Mouse (Mus musculus): ENCODE data around the gene Garnl3. TPM values are rescaled to one million over a fixed set of nuclear protein-coding genes. Genes with fewer than 3 reads are reported as not detected.

Gene Garnl3
- polyA plus RNA-seq, 1 experiment = 124 TPM

DNA sequence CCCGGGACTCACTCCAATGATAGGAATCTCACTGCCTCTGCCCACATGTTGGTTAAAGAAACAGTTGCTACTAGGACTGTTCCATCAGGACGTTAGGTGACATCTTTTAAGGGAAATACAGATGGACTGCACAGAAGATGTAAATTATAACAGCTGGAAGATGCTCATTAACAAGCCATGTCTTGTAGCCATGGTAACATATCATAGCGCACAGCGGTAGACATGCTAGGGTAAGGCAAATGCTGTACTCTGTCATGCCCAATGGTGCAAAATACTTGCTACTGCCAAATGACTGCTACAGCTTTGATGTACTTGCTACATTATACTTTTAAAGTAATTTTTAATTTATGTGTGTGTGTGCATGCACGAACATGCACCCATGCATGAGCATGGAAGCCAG, 154.3 kb downstream of the Garnl3 start:
- Histone ChIP-seq H3K4me3 (ENCODE audit: insufficient read depth, low read length) (no peak overlapping the region), H3K27ac (ENCODE audit: insufficient read depth, low read length) (no peak overlapping the region), H3K4me1 (ENCODE audit: control insufficient read depth, insufficient read depth, low read length) (peaks cover 7% of the 10 kb centered on the region; the same call in 1 of the 2 replicates)
- TF ChIP-seq CTCF (IDR thresholded peaks at IDR 0.05; ENCODE audit: extremely low read depth, insufficient read depth, low read length) (no peak), POLR2A (IDR thresholded peaks at IDR 0.05; ENCODE audit: extremely low read depth, insufficient read depth, low read length) (no peak)

DNA sequence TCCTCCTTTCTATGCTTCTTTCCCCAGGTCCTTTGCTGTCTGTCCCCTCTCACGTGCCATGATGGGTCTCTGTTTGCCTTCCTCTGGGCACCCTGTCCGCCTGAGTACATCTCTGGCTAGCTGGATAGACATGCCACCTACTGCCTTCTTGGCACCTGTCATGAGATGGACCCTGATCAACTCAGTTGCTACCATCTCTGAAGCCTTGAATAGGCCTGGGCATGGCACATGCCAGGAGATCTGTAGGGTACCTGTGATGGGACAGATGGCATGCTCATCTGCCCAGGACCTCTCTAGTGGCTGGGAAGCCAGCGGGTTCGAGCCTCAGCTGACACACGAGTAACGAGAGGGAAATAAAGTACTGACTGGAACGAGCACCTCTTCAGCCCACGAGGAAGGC, 157.2 kb downstream of the Garnl3 start:
- no peak overlapping the region for H3K27ac ChIP-seq (ENCODE audit: insufficient read depth, low read length)
- TF ChIP-seq POLR2A (IDR thresholded peaks at IDR 0.05; ENCODE audit: extremely low read depth, insufficient read depth, low read length) (no peak), CTCF (IDR thresholded peaks at IDR 0.05; ENCODE audit: extremely low read depth, insufficient read depth, low read length) (no peak)
- H3K4me1 ChIP-seq (ENCODE audit: control insufficient read depth, insufficient read depth, low read length) = peaks cover 1% of the 10 kb centered on the region; the same call in 1 of the 2 replicates
- H3K4me3 ChIP-seq (ENCODE audit: insufficient read depth, low read length) = no peak overlapping the region

DNA sequence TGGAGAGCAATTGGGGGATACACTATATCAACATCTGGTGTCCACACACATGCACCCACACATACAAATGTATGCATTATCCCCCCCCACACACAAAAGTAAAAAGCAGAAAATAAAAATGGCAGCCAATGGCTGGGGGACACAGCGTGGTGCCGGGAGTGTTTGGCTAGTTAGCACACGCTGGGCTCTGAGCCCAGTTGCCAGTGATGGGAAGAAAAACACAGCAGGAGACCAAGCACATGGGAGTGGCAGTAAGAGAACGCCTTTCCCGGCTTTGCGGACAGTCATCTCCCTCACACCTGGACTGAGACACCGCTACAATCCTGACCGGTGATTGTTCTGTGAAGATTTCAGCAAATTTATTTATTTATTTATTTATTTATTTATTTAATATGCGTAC, 160.2 kb downstream of the Garnl3 start:
- Histone ChIP-seq H3K4me1 (ENCODE audit: control insufficient read depth, insufficient read depth, low read length) (0 out of 2 replicates have a peak, but pooled peaks cover 1% of the 10 kb centered on the region), H3K27ac (ENCODE audit: insufficient read depth, low read length) (no peak overlapping the region), H3K4me3 (ENCODE audit: insufficient read depth, low read length) (no peak overlapping the region)
- TF ChIP-seq POLR2A (IDR thresholded peaks at IDR 0.05; ENCODE audit: extremely low read depth, insufficient read depth, low read length) = no peak
- TF ChIP-seq CTCF (IDR thresholded peaks at IDR 0.05; ENCODE audit: extremely low read depth, insufficient read depth, low read length) = no peak

DNA sequence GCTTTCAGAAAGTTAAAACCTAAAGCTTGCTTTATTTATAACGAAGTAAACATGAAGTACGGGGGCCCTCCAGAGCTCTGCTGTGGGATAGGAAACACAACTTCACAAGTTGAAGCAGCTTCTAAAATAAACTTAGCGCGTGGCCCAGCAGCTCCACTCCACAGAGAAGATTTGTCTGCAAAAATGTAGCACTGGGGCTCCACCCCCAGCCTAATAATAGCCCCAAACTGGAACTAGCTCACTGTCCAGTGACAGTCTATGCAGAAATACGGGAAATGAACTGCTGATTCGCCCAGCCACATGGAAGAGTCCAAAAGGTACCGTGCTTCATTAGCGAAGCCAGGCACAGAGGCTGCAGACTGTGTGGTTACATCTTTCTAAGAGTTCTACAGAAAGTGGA, 162.1 kb downstream of the Garnl3 start:
- Histone ChIP-seq H3K4me1 (ENCODE audit: control insufficient read depth, insufficient read depth, low read length) (0 out of 2 replicates have a peak, but pooled peaks cover 1% of the 10 kb centered on the region), H3K4me3 (ENCODE audit: insufficient read depth, low read length) (no peak overlapping the region), H3K27ac (ENCODE audit: insufficient read depth, low read length) (no peak overlapping the region)
- TF ChIP-seq POLR2A (IDR thresholded peaks at IDR 0.05; ENCODE audit: extremely low read depth, insufficient read depth, low read length) = 0 out of 2 replicates have a peak, but pooled peaks have one; percentile 32
- no peak for TF ChIP-seq CTCF (IDR thresholded peaks at IDR 0.05; ENCODE audit: extremely low read depth, insufficient read depth, low read length)

DNA sequence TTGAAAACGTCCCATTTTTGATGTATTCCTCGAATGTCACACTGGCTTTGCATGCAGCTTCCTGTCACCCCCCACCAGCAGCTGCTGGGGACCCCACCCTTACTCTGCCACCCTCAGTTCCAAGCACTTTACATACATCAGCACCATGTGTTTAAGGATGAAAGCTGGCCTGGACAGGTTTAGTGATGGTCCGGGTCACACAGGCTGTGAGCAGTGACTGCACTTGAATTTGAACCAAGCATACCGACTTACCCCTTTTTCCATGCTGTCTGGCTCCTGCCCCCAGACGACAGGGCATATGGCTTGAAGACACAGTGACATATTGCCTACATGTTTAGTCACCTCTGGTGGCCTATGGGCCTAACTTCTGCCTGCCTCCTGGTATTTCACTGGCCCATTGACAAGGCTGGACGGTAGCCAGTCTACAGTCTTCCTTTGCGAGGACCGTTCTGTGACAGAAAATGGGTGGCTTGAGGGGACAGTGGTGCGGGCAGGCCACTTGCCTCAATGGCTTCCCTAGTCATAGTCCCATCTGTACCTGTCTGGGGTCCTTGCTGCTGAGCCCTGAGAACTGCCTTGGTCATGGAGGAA, 163.3 kb downstream of the Garnl3 start:
- H3K27ac ChIP-seq (ENCODE audit: insufficient read depth, low read length) = no peak overlapping the region
- no peak for TF ChIP-seq CTCF (IDR thresholded peaks at IDR 0.05; ENCODE audit: extremely low read depth, insufficient read depth, low read length)
- TF ChIP-seq POLR2A (IDR thresholded peaks at IDR 0.05; ENCODE audit: extremely low read depth, insufficient read depth, low read length) = no peak

DNA sequence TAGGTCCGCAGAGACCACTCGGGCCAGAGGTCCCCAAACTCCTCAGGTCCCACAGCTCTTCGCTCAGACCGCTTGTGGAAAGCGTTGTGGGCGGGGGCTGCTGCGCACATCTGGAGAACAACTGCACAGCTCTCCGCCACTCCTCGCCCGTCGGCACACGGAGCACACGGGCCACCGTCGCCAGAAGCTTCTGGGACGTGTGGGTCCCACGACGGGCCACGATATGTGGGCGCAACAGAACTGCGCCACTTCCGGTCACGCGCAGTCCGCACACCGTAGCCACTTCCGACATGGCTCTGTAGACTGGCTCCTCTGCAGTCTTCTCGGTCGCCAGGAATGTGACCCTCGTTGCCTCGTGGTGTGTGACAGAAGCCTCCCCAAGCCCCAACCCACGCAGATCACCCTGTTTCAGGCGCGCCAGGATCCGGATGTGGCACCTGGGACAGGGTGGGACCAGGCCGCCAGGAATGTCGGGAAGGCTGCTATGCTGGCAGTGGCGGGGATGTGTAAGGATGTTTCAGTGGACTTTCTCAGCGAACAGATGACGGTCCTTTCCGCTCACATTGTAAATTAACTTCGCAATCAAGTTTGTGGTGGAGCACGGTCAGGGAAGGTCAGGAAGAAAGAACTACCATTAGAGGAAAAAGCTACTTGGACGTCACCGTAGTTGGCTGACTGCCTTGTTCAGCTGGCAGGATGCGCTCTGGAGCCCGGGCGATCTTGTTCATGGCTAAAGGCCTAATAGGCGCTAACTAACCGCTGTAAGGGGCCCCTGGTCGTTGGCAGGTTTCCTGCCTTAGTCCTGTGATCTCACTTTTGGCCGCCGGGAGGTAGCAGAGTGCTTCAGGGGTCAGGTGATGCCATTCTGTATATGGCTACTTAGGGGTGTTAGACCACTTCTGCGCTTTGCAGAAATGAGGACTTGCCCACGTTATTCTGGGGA, 164.5 kb downstream of the Garnl3 start:
- peak overlapping the region; percentile 65 for H3K4me3 ChIP-seq (ENCODE audit: insufficient read depth, low read length)
- TF ChIP-seq CTCF (IDR thresholded peaks at IDR 0.05; ENCODE audit: extremely low read depth, insufficient read depth, low read length) (peak; percentile 26; the same call in 1 of the 2 replicates), POLR2A (IDR thresholded peaks at IDR 0.05; ENCODE audit: extremely low read depth, insufficient read depth, low read length) (peak; percentile 87)
- H3K27ac ChIP-seq (ENCODE audit: insufficient read depth, low read length) = peak overlapping the region; percentile 94
- H3K4me1 ChIP-seq (ENCODE audit: control insufficient read depth, insufficient read depth, low read length) = 0 out of 2 replicates have a peak, but pooled peaks cover 1% of the 10 kb centered on the region

More for the DNA sequence above, 163.3 kb downstream of the Garnl3 start:
- Histone ChIP-seq H3K4me3 (ENCODE audit: insufficient read depth, low read length) (peak overlapping the region; percentile 65; the same call in 1 of the 2 replicates), H3K4me1 (ENCODE audit: control insufficient read depth, insufficient read depth, low read length) (0 out of 2 replicates have a peak, but pooled peaks cover 1% of the 10 kb centered on the region)

DNA sequence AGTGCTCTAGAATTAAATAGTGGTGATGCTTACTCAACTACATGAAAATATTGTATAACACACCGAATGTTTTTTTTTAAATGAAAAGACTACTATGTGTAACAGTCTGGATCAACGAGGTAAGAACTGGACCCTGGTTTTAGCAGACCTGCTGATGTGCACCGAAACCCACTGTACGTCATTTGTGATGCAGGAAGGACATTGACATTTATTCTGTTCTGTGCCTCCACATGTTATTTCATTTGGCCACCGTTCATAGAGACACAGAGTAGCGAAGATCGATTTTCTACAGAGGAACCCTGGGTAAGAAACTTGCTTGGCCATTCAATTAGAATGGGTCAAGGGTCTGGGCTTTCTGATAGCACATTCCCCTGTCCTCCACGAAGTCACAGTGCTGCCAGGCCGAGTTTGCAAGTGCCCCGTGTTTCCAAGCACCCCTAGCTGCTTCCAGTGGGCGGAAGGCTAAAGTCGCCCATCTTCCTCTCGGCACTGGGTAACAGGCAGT, 165.2 kb downstream of the Garnl3 start:
- peak overlapping the region; percentile 94 for H3K27ac ChIP-seq (ENCODE audit: insufficient read depth, low read length)
- 0 out of 2 replicates have a peak, but pooled peaks cover 1% of the 10 kb centered on the region for H3K4me1 ChIP-seq (ENCODE audit: control insufficient read depth, insufficient read depth, low read length)
- no peak for TF ChIP-seq POLR2A (IDR thresholded peaks at IDR 0.05; ENCODE audit: extremely low read depth, insufficient read depth, low read length)
- TF ChIP-seq CTCF (IDR thresholded peaks at IDR 0.05; ENCODE audit: extremely low read depth, insufficient read depth, low read length) = no peak
- peak overlapping the region; percentile 65 for H3K4me3 ChIP-seq (ENCODE audit: insufficient read depth, low read length)

DNA sequence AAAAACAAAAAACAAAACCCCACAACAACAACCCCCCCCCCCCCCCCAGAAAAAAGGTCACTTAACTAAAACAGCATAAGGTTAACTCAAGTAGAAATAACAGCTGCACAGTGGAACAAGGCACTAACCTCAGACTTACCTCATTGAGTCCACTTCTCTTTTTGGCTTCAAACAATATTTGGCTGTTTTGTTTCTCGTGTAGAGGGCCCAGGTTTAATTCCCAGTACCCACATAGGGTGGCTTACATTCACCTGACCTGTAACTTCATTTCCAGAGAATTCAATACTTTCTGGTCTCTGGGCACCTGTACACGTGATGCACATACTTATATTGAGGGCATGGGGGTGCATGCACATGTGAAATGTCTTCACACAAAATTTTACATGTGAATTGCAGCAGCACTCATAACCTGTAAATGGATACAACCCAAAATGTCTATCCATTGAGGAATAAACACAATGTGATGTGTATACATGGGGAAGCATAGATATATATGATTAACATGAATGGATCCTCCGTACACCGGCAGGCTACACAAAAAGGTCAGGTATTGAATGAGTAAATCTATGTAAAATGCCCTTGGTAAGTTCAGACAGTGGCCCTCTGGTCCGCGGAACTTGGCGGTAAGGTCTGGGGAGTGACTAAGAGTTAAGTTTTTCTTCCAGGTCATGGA, 165.8 kb downstream of the Garnl3 start:
- H3K27ac ChIP-seq (ENCODE audit: insufficient read depth, low read length) = no peak overlapping the region
- H3K4me1 ChIP-seq (ENCODE audit: control insufficient read depth, insufficient read depth, low read length) = peaks cover 3% of the 10 kb centered on the region; the same call in 1 of the 2 replicates
- H3K4me3 ChIP-seq (ENCODE audit: insufficient read depth, low read length) = no peak overlapping the region
- TF ChIP-seq POLR2A (IDR thresholded peaks at IDR 0.05; ENCODE audit: extremely low read depth, insufficient read depth, low read length) = no peak
